16 mouse cellular contexts compared by ENCODE assay signal in genomic region chr9:14625961-14626360, GRCm38 (mm10). TPM values are rescaled to one million over a fixed set of nuclear protein-coding genes. Genes with fewer than 3 reads are reported as not detected.
"Had no signal": no experiment of that assay in that cellular context is flagged by ENCODE, and none has a peak within 500 bp of the region (broad histone marks: within the 10 kb centered on the region; RNA-seq: fewer than 3 reads in every experiment).

No protein-coding gene starts in this region.

- H3K4me3 ChIP-seq: liver, embryonic 15.5 days; midbrain, embryonic 10.5 days; midbrain, embryonic 12.5 days; neural tube, embryonic 12.5 days had no signal

- DNase-seq: liver, postnatal 0 days; lung, embryonic 14.5 days; lung, postnatal 10 days; lung, postnatal 4 days; midbrain, embryonic 14.5 days; right cerebral cortex, postnatal 14 days; spleen, adult 18-20 months; thymus, adult 18-20 months; thymus, postnatal 14 days; thymus, postnatal 36 days had no signal

- H3K27ac ChIP-seq: liver, embryonic 15.5 days; midbrain, embryonic 10.5 days; midbrain, embryonic 12.5 days; neural tube, embryonic 12.5 days had no signal

- H3K27me3 ChIP-seq: midbrain, embryonic 12.5 days; neural tube, embryonic 12.5 days had no signal

- H3K36me3 ChIP-seq: liver, embryonic 15.5 days; midbrain, embryonic 10.5 days; midbrain, embryonic 12.5 days; neural tube, embryonic 12.5 days had no signal

- H3K4me2 ChIP-seq: liver, embryonic 15.5 days; lung, embryonic 14.5 days; midbrain, embryonic 12.5 days; neural tube, embryonic 12.5 days had no signal

RNA-seq across cellular contexts. Expression of gene Amotl1, which starts 18.9 kb away (rescaled TPM):
- total RNA-seq: megakaryocyte, adult 5-6 weeks; megakaryocyte-erythroid progenitor cell, adult 5-6 weeks had no signal
